Mouse (Mus musculus): ENCODE measurements around the gene Limch1.

Gene Limch1

GRCm38 (mm10) chr5:66836892-66837291 lies 91.3 kb downstream of the Limch1 start:
- DNase-seq = no peak

DNA sequence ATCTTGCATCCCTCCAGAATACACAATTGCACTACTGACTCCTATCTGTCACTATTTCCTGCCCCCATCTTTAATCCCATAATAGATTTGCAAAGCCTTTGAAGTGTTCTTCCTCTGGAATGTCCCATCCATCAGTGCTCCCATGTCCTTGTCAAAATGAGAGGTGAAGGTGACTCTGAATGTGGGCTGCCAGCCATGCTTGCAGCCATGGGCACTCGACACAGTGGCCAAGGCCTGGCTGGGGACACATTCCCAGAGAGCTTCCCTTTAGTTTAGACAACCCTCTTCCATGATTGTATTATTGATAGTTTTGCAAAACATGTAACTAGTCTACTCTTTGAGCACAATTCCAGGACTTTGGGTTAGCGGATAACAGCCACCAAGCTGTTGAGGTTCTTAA lies 96.3 kb downstream of the Limch1 start:
- DNase-seq = no peak

- no peak for DNase-seq
Measured at GRCm38 (mm10) chr5:66842776-66843175, 97.1 kb downstream of the Limch1 start.

- DNase-seq = no peak
Measured at GRCm38 (mm10) chr5:66848136-66848535, 102.5 kb downstream of the Limch1 start.

DNA sequence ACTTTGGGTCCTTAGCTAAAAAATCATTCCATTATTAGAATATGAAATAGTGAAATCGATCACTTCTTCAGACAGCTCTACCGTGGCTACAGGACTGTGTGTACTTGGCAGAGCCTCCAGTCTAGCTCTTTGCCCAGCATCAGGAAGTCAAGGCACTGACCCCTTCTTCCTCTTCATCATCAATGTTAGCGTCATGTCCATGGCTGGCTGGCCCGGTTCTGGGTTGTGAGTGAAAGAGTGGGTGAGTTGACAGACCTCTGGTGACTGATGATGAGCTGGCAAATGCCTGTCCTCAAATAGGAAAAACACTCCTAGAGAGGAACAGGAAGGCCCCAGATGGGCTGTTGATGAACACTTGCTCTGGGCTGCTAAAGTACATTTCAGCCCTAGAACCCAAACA lies 103.5 kb downstream of the Limch1 start:
- DNase-seq = no peak

DNA sequence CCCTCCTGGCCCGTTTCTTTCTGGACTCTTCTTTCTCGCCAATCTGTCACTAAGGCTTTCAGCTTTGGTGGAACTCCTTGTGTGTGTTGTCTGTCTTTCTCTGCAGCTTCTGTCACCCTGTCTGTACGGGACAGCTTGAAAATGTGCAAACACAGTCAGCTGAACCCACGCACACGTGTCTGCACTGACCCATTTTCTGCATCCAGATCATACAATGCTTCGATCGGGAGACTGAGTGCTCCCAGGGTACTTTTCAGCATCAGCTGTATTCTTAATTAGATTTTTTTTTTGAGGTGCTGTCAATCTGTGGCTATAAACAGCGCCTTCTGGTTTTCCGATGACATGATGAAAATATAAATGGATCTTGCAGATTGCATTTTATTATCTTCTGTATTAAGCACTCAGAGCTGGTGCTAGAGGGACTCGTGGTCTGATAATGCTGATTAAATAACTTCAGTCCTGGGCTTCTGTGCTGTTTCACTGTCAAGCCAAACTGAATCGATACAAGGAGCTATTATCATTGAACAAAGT lies 105.2 kb downstream of the Limch1 start:
- DNase-seq = no peak

DNA sequence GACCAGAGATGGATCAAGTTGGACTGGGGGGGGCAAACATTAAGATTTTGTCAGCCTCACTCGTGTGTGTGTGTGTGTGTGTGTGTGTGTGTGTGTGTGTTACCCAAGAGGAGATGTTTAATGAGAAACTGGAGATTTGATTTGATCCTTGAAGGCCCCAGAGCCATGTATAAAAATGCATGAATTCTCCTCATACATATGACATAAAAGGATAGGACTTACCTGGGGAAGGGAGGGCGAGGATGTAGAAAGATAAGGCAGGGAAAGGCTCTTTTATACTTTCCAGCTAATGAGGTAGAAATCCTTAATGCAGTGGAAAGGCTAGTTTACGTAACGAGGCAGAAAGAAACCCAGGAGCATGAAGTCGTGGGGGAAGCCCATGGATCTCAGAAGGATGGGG lies 106.1 kb downstream of the Limch1 start:
- DNase-seq = no peak

DNA sequence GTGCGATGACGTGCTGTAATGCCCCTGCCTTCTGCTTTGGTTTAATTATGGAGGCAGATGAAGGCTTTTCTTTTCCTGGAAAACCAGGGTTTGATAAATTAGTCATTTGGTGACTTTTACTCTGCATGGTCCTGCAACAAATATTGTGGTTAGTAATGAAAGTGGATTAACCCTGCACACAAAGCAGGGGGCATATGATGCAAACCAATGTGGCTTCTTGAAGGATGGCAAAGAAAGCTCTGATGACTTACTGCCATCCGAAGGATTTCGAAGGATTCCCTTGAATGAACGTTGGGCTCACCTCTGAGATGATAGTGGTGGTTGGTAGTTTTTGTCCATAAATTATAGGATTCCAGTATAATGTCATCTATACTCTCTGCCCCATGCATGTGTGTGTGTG lies 108.6 kb downstream of the Limch1 start:
- DNase-seq = no peak

GRCm38 (mm10) chr5:66855358-66856107 lies 109.9 kb downstream of the Limch1 start:
- peak in 1 of 2 experiments; percentile 21 for DNase-seq

DNA sequence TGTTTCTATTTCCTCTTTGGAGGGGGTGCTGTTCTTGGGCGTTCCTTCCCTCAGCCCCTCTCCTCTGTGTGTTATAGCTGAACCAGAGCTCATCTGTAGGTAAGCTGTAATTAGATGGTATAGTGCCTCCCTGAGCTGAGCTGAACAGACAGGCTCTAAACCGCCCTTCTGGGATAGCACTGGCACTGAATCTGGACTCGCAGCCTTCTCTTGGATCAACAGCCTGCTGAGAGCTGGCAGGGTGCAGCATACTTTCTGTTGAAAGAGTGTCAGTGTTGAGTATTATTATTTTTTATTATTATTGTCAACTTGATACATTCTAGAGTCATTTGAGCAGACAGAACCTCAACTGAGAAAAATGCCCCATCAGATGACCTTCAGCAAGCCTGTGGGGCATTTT lies 113.9 kb downstream of the Limch1 start:
- DNase-seq = peak; percentile 37 to 42

DNA sequence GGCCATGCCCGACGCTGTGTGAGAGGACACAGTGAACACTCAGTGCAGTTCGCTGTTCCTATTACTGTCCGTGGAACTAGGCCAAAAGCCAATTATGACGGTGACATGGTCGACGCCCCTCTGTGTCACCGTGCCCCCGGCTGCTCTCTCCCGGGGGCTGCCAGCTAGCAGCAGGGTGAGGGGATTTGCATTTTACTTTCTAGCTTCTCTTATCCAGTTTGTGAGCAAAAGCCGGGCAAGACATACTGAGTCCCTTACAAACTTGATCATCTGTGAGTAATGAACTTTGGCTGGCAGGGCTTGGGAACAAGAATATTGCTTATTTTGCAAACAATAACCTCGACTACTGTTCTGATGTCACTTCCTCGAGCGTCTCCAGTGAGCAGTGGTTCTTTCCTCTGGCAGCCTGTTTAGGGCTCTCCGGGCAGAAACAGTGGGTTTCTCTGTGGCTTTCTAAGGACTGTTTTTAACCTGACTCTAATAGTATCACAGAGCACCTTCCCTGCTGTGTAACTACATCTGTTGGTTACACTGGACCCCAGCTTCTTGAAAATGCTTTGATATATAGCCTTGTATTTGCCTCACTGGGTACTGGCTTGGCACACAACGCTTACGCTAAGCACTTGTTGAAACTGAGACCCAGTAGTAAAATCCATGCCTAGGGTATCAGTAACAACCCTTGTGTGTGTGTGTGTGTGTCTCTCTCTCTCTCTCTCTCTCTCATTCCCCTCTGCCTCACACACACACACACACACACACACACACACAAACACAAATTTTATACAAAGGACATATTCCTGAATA lies 115.8 kb downstream of the Limch1 start:
- peak; percentile 53 to 65 for DNase-seq

DNA sequence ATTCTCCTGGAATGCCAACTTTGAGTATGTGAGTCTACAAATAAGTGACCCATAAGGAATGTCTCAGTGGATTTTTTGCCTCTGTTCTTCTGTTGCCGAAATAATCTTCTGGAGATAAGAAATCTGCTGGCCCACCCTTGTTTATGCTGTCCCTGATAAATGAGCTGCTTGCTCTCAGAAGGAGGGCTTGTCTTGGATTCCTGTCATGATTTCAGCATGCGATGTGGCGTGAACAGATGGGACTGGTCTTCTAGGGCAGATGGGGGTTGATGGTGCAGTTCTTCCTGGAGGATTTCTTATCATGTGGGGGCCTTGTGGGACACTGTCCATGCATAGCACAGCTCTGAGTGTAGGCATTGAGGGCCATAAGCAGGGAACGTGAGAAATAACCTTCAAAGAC lies 116.5 kb downstream of the Limch1 start:
- peak; percentile 40 to 63 for DNase-seq

DNA sequence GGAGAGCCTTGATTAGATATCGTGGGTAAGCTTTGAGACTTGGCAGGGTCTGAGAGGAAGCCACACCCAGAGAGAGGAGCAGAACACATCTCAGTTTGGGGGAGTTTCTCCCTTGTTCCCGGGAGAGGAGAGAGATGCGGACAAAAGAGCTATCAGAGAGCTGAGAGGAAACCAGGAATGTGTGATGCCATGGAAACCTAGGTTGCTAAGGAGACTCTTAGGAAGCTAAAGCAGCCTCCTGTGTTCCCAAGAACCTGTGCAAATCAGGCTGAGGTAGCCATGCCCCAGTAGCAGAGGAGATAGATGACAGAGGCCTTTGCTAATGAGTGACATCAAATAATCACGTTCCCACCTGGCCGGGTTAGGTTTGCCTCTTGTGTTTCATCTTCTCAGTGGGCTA lies 119.6 kb downstream of the Limch1 start:
- peak in 1 of 2 experiments; percentile 16 for DNase-seq

- peak; percentile 90 to 91 for DNase-seq
Measured at GRCm38 (mm10) chr5:66866019-66866418, 120.4 kb downstream of the Limch1 start.

GRCm38 (mm10) chr5:66869545-66869944 lies 123.9 kb downstream of the Limch1 start:
- DNase-seq = no peak

- DNase-seq = no peak
Measured at GRCm38 (mm10) chr5:66871521-66872050, 126.0 kb downstream of the Limch1 start.

- peak; percentile 66 to 69 for DNase-seq
Measured at GRCm38 (mm10) chr5:66872053-66872452, 126.4 kb downstream of the Limch1 start.

DNA sequence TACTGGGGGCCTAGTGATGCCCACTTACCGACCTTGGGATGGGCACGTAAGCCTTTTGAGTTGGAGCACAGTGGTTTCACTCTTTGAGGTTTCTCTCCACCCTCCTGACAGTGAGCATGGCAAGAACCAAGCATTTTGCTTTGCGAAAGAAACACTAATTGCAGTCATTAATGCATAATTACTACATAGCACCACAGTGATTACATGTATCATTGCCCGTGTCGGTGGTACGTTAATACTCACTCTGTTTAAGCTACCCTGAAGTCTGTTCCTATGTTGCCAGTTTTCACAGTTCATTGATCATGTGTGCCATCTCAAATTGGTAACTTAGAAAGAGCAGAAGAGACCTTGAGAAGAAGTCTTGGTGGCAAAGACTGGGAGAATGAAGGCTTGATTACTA lies 127.1 kb downstream of the Limch1 start:
- no peak for DNase-seq

DNA sequence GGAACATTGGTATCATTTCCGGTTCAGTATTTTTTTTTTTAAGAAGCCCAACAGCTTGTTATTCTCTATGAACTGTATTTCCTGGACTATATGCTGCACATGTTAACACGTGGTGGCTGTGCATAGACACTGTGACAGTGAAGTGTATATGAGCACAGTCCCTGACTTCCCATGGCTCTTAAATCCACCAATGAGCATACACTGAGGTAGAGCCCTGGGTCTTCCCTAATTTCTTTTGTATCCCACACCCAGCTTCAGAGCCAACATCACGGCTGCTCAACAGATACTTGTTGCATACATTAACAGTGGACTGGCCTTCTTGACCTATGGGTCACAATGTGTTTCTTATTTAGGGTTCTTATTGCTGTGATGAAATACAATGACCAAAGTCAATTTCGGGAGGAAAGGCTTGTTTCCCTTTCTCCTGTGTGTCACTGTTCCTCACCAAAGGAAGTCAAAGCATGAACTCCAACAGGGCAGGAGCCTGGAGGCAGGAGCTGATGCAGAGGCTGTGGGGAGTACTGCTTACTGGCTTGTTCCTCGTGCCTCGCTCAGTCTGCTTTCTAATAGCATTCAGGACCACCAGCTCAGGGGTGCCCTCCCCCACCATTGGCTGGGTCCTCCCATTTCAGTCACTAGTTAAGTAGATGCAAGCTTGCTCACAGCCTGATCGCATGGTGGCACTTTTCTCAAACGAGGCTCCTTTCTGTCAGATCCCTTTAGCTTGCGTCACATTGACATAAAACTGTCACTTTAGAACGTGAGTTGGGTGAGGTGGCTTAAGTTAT lies 130.6 kb downstream of the Limch1 start:
- DNase-seq = no peak

DNA sequence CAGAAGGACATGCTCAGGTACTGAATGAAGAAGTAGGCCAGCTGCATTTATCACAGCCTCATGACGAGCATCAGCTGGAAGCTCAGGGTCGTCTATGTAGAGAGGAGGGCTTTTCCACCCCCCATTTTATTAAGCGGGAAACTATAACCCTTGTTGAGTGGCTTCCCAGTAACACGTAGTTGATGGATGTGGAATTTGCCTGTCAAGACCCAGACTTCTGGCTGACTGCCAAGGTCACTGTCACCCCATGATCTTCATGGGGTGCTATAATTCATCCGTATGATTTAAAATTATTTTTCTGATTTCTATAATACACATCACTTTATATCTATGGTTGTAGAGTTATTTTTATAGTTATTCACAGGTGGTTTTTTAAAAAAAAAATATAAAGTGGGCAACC lies 131.4 kb downstream of the Limch1 start:
- peak in 1 of 2 experiments; percentile 26 for DNase-seq

- no peak for DNase-seq
Measured at GRCm38 (mm10) chr5:66881901-66882341, 136.3 kb downstream of the Limch1 start.

DNA sequence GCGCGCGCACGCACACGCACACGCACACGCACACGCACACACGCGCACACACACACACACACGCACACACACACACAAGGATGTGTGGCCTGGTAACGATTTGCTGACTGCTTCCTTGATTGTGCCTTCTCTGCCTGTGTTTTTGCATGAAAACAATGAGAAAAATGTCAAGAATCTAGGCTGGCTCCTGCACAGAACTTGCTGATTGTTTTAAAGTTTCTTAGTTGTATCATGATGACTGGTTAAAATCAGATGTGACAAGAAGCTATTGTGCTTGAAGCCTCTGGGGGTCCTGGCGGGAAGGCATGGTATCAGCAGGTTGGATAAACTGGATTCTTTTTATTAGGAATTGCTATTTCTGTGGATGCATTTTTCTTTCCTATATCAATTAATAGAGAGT lies 137.1 kb downstream of the Limch1 start:
- DNase-seq = no peak

DNA sequence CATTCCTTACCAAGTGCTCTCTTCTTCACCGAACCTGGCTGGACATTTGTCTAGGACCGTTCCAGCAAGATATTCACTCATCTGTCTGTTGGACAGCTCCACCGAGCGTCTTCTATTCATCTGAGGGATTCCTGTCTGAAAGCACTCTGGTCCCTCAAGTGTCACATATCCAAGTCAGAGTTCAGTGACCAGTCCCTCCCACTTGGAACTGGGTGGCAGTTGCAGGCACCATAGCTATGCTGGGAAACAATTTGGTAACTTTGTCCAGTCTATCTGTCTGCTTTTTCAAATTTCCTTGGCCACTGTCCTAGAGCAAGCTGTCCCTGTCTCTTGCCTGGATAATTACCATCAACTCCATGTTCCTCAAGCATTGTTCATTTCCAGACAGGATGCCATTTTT lies 138.9 kb downstream of the Limch1 start:
- DNase-seq = no peak

Data from cerebellum, postnatal 14 days (tissue).